Mouse (Mus musculus): ENCODE results near the gene Tfeb. TPM values are rescaled to one million over a fixed set of nuclear protein-coding genes. Genes with fewer than 3 reads are reported as not detected.

The Tfeb gene
- polyA plus RNA-seq, 1 experiment from 2014 or later = 9.6 TPM

DNA sequence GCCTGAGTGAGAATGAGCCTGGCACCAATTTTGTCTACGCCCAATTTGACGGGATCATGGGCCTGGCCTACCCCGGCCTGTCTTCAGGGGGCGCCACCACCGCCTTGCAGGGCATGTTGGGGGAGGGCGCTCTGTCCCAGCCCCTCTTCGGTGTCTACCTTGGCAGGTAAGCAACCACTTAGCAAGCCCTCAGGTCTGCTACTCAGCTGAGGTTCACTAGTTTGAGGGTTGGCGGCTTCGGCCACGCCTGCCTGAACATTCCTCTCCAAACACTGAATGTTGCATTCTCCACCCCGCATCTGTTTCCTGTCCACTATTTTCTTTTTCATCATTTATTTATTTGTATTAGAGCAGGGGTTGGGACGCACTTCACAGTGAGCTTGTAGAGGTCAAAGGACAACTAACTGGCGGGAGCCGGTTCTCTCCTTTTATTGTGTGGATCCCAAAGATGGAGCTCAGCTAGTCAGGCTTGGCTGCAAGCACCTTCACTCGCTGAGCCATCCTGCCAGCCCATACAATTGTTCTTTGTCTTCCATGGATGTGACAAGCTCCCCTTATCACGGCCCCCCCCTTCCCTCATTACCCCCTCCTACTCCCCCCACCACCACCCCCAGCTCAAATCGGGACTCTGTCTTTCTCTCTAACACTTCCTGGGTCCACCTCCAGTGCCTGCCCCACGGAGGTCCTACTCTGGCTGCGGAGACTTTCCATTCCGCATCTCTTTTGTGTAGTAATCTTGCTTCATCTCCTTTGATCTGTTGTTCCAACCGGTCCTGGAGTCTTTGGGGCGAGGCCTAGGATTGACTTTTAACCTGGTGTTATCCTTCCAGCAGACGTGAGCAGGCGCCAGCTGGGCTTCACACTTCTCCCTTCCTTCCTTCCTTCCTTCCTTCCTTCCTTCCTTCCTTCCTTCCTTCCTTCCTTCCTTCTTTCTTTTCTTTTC is 5.9 kb upstream of the Tfeb start:
- no peaks in the 10 kb centered on the region for H3K9me3 ChIP-seq (ENCODE audit: control insufficient read depth, low read length)
- no peak for DNase-seq (ENCODE audit: low spot score)

DNA sequence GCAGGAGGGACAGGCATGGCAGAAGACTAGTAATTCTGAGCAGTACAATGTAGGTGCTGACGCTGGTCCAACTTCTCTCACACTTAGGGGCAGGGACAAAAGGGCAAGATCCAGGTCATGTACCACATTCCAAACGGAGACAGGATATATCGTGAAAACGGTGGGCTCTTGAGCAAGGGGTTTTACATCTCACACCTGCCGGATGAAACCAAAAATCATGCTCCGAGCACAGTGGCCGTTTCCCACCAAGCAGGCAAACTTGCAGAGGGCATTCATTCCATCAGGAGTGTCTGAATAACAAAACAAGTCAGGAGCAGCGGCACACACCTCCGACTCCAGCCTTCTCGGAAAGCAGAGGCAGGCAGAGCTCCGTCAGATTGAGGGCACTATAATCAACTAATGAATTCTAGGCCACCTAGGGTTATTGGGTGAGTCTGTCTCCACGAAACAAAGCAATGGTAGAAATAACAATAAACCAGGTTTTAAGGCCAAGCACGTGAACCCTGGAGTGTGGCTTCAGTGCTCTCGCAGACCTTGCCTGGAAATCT is 1.2 kb upstream of the Tfeb start:
- Histone ChIP-seq H3K4me2 (no peak overlapping the region), H3K4me3 (ENCODE audit: low read depth, low read length) (no peak overlapping the region), H3K9me3 (ENCODE audit: control insufficient read depth, low read length) (no peaks in the 10 kb centered on the region), H3K9ac (ENCODE audit: low read depth, low read length) (no peak overlapping the region), H3K36me3 (ENCODE audit: control insufficient read depth, insufficient read depth, low read length) (no peaks in the 10 kb centered on the region), H3K27me3 (replicated peaks; ENCODE audit: control insufficient read depth, insufficient read depth, low read length) (peaks cover 5% of the 10 kb centered on the region), H3K4me1 (replicated peaks; ENCODE audit: control insufficient read depth, insufficient read depth, low read length) (peaks cover 18% of the 10 kb centered on the region), H3K27ac (ENCODE audit: low read depth, low read length) (no peak overlapping the region)
- ATAC-seq (replicated peaks; ENCODE audit: low FRiP score) (no peak), DNase-seq (ENCODE audit: low spot score) (no peak)
- WGBS = 78% methylated on average over 14 of the region's 14 CpGs

More for the DNA sequence above, 5.9 kb upstream of the Tfeb start:
- Histone ChIP-seq H3K9ac (ENCODE audit: low read depth, low read length) (no peak overlapping the region), H3K4me1 (replicated peaks; ENCODE audit: control insufficient read depth, insufficient read depth, low read length) (no peaks in the 10 kb centered on the region), H3K27ac (ENCODE audit: low read depth, low read length) (no peak overlapping the region), H3K4me3 (ENCODE audit: low read depth, low read length) (no peak overlapping the region), H3K27me3 (replicated peaks; ENCODE audit: control insufficient read depth, insufficient read depth, low read length) (no peaks in the 10 kb centered on the region), H3K36me3 (ENCODE audit: control insufficient read depth, insufficient read depth, low read length) (no peaks in the 10 kb centered on the region), H3K4me2 (no peak overlapping the region)
- WGBS = 61% methylated on average over 24 of the region's 24 CpGs
- ATAC-seq (replicated peaks; ENCODE audit: low FRiP score) = no peak

GRCm38 (mm10) chr17:47737271-47738065 is 638 bp downstream of the Tfeb start:
- peak; percentile 80 for ATAC-seq (replicated peaks; ENCODE audit: low FRiP score)
- H3K27ac ChIP-seq (ENCODE audit: low read depth, low read length) = peak overlapping the region; percentile 62
- WGBS = under 1% methylated on average over 55 of the region's 60 CpGs

GRCm38 (mm10) chr17:47738066-47738878 is 1.4 kb downstream of the Tfeb start:
- Histone ChIP-seq H3K4me2 (peak overlapping the region; percentile 99), H3K4me3 (ENCODE audit: low read depth, low read length) (peak overlapping the region; percentile 81), H3K27me3 (replicated peaks; ENCODE audit: control insufficient read depth, insufficient read depth, low read length) (peaks cover 5% of the 10 kb centered on the region), H3K4me1 (replicated peaks; ENCODE audit: control insufficient read depth, insufficient read depth, low read length) (peaks cover 31% of the 10 kb centered on the region), H3K9ac (ENCODE audit: low read depth, low read length) (peak overlapping the region; percentile 79), H3K27ac (ENCODE audit: low read depth, low read length) (peak overlapping the region; percentile 62), H3K9me3 (ENCODE audit: control insufficient read depth, low read length) (no peaks in the 10 kb centered on the region), H3K36me3 (ENCODE audit: control insufficient read depth, insufficient read depth, low read length) (no peaks in the 10 kb centered on the region)
- WGBS = 3% methylated on average over 56 of the region's 61 CpGs
- peak; percentile 34 for ATAC-seq (replicated peaks; ENCODE audit: low FRiP score)
- DNase-seq (ENCODE audit: low spot score) = peak; percentile 57

More at GRCm38 (mm10) chr17:47737271-47738065, 638 bp downstream of the Tfeb start:
- H3K4me1 ChIP-seq (replicated peaks; ENCODE audit: control insufficient read depth, insufficient read depth, low read length) = peaks cover 24% of the 10 kb centered on the region
- H3K4me2 ChIP-seq = peak overlapping the region; percentile 99
- peak overlapping the region; percentile 81 for H3K4me3 ChIP-seq (ENCODE audit: low read depth, low read length)
- peaks cover 5% of the 10 kb centered on the region for H3K27me3 ChIP-seq (replicated peaks; ENCODE audit: control insufficient read depth, insufficient read depth, low read length)
- H3K9ac ChIP-seq (ENCODE audit: low read depth, low read length) = peak overlapping the region; percentile 79
- no peaks in the 10 kb centered on the region for H3K36me3 ChIP-seq (ENCODE audit: control insufficient read depth, insufficient read depth, low read length)
- H3K9me3 ChIP-seq (ENCODE audit: control insufficient read depth, low read length) = no peaks in the 10 kb centered on the region
- DNase-seq (ENCODE audit: low spot score) = peak; percentile 83

DNA sequence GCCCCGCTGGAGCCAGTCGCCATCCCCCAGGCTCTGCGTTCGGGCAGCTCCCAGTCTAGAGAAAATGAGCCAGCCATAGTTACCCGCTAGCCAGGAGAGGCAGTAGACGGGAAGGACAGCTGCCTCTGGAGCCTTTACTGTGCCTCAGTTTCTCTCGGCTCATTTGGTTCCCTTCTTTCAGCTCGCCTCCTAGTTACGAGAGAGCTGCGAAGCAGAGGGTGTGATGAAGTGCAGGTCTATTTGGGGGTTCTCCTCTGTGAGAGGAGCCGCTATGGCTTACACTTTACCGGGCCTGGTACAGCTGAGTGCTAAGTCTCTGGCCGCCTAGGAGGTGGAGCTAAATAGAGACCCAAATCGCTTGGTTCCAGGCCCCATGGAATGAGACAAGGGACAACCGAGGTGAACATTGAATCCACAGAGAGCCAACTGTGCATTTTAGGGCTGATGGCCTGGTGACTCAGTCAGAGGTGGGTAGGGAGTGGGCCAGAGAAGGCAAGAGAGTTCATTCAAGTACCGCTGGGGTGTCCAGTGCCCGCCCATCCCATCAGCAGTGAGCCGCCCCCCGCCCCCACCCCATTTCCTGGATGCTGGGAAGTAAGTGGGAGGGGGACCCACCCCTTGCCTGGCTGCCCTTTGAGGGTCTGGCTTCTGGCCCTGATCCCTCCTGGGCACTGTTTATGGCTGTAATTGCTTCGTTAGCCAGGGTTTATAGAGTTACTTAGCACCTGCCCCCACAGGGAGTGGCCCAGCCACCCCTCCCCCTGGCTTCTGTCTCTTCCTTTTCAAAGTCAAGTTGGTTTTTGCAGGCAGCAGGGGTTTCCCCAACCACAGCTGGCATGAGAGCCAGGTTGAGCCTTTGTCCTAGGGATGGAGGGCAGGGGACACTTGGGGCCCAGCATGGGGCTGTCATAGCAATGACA is 2.3 kb downstream of the Tfeb start:
- Histone ChIP-seq H3K9me3 (ENCODE audit: control insufficient read depth, low read length) (no peaks in the 10 kb centered on the region), H3K4me3 (ENCODE audit: low read depth, low read length) (peak overlapping the region; percentile 81), H3K9ac (ENCODE audit: low read depth, low read length) (peak overlapping the region; percentile 79), H3K4me2 (peak overlapping the region; percentile 99), H3K4me1 (replicated peaks; ENCODE audit: control insufficient read depth, insufficient read depth, low read length) (peaks cover 39% of the 10 kb centered on the region), H3K36me3 (ENCODE audit: control insufficient read depth, insufficient read depth, low read length) (no peaks in the 10 kb centered on the region), H3K27ac (ENCODE audit: low read depth, low read length) (peak overlapping the region; percentile 62; the same call in 1 of the 2 replicates), H3K27me3 (replicated peaks; ENCODE audit: control insufficient read depth, insufficient read depth, low read length) (peaks cover 5% of the 10 kb centered on the region)
- DNase-seq (ENCODE audit: low spot score) (no peak), ATAC-seq (replicated peaks; ENCODE audit: low FRiP score) (no peak)
- WGBS = 18% methylated on average over 20 of the region's 20 CpGs

- Histone ChIP-seq H3K4me2 (no peak overlapping the region), H3K9ac (ENCODE audit: low read depth, low read length) (no peak overlapping the region), H3K4me3 (ENCODE audit: low read depth, low read length) (no peak overlapping the region), H3K36me3 (ENCODE audit: control insufficient read depth, insufficient read depth, low read length) (no peaks in the 10 kb centered on the region), H3K4me1 (replicated peaks; ENCODE audit: control insufficient read depth, insufficient read depth, low read length) (peaks cover 40% of the 10 kb centered on the region), H3K27ac (ENCODE audit: low read depth, low read length) (no peak overlapping the region), H3K9me3 (ENCODE audit: control insufficient read depth, low read length) (no peaks in the 10 kb centered on the region), H3K27me3 (replicated peaks; ENCODE audit: control insufficient read depth, insufficient read depth, low read length) (peaks cover 5% of the 10 kb centered on the region)
- WGBS = 74% methylated on average over 2 of the region's 2 CpGs
- DNase-seq (ENCODE audit: low spot score) (no peak), ATAC-seq (replicated peaks; ENCODE audit: low FRiP score) (no peak)
Measured at GRCm38 (mm10) chr17:47740186-47740585, 3.4 kb downstream of the Tfeb start.

GRCm38 (mm10) chr17:47742991-47743734 is 6.3 kb downstream of the Tfeb start:
- Histone ChIP-seq H3K27me3 (replicated peaks; ENCODE audit: control insufficient read depth, insufficient read depth, low read length) (peaks cover 4% of the 10 kb centered on the region), H3K4me2 (peak overlapping the region; percentile 57), H3K4me3 (ENCODE audit: low read depth, low read length) (no peak overlapping the region), H3K36me3 (ENCODE audit: control insufficient read depth, insufficient read depth, low read length) (no peaks in the 10 kb centered on the region), H3K9ac (ENCODE audit: low read depth, low read length) (peak overlapping the region; percentile 30; the same call in 1 of the 2 replicates), H3K4me1 (replicated peaks; ENCODE audit: control insufficient read depth, insufficient read depth, low read length) (peaks cover 38% of the 10 kb centered on the region), H3K27ac (ENCODE audit: low read depth, low read length) (peak overlapping the region; percentile 43), H3K9me3 (ENCODE audit: control insufficient read depth, low read length) (no peaks in the 10 kb centered on the region)
- ATAC-seq (replicated peaks; ENCODE audit: low FRiP score) (peak; percentile 86), DNase-seq (ENCODE audit: low spot score) (peak; percentile 61)
- WGBS = 15% methylated on average over 16 of the region's 16 CpGs

Measured in liver, embryonic 11.5 days (tissue).